Mouse (Mus musculus): ENCODE results near the gene Stac3.

DNA sequence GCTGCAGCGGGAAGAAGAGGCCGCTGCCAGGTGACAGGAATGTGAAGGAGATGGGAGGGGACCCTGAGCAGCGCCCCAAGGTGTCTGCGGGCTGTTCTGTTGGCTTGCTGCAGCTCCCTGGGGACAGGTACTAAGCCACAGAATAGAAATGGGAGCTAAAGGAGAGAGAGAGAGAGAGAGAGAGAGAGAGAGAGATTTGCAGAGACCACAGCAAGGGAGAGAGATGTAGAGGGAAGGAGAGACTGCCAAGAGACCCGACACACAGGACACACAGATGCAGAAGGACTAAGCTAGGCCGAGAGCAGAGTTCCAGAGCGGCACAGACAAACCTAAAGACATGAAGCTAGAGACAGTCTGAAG is 10.8 kb downstream of the Stac3 start:
- TF ChIP-seq CTCF (IDR thresholded peaks at IDR 0.05; ENCODE audit: insufficient read depth, low read length) = no peak
- no peak for TF ChIP-seq POLR2A (IDR thresholded peaks at IDR 0.05; ENCODE audit: borderline replicate concordance, extremely low read depth, low read depth, low read length)

Measured in lung, adult 2 months (tissue).